Mouse (Mus musculus): ENCODE measurements around the gene Actr10. TPM values are rescaled to one million over a fixed set of nuclear protein-coding genes. Genes with fewer than 3 reads are reported as not detected.

Actr10 gene
- polyA plus RNA-seq, 1 experiment: 123 TPM

DNA sequence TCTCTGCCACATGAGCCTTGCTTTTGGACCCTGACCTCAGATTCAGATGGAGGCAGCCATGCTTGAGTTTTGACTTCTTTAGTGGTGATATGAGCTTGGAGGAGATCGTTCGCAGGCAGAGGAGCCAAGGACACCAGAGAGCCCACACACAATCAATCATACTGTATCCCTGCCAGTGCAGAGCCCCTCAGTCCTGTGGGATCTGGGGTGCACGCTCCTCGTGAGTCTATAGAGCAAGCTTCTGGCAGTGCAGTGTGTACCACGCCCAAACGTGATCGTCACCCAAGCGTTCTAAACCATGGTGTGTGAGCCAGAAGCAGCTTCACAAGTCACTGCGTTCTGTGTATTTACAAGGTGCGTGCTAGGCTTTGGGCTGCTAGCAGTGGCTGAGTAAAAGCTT lies 41.6 kb upstream of the Actr10 start:
- Histone ChIP-seq H3K36me3 (ENCODE audit: control insufficient read depth, insufficient read depth) (peaks cover 45% of the 10 kb centered on the region), H3K79me2 (ENCODE audit: control insufficient read depth, insufficient read depth) (no peaks in the 10 kb centered on the region), H3ac (ENCODE audit: control insufficient read depth, insufficient read length) (no peak overlapping the region), H3K27me3 (ENCODE audit: control insufficient read depth, insufficient read depth, insufficient read length) (no peaks in the 10 kb centered on the region), H3K4me2 (ENCODE audit: low read depth) (no peak overlapping the region), H3K4me3 (no peak overlapping the region)
- TF ChIP-seq E2F4 (IDR thresholded peaks at IDR 0.05; ENCODE audit: insufficient read depth) (no peak), MYOG (IDR thresholded peaks at IDR 0.05; ENCODE audit: control insufficient read depth in 1 of 3, insufficient read depth in 1 of 3, insufficient read length in 2 of 3, low read depth in 2 of 3) (no peak)

DNA sequence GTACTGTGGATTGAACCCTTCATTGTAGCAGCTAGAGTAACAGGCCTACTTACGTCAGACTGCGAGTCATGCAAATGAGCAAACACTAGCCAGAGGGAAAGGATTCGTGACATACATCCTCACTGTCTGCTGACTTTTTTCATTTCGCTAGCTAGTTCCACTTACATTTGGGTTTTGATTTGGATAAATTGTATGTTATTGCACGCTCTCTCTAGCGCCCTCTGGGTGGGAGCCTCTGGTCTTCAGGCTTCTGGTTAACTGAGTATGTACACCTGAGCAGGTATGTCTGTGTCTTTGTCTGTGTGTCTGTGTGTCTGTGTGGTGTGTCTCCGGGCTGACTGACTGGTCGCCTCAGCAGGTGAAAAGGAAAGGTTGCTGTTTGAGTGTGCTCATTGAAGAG lies 40.2 kb upstream of the Actr10 start:
- Histone ChIP-seq H3K79me2 (ENCODE audit: control insufficient read depth, insufficient read depth) (no peaks in the 10 kb centered on the region), H3ac (ENCODE audit: control insufficient read depth, insufficient read length) (no peak overlapping the region), H3K4me2 (ENCODE audit: low read depth) (no peak overlapping the region), H3K27me3 (ENCODE audit: control insufficient read depth, insufficient read depth, insufficient read length) (no peaks in the 10 kb centered on the region), H3K36me3 (ENCODE audit: control insufficient read depth, insufficient read depth) (peaks cover 34% of the 10 kb centered on the region), H3K4me3 (no peak overlapping the region)
- TF ChIP-seq POLR2AphosphoS2 (IDR thresholded peaks at IDR 0.05; ENCODE audit: insufficient read length, low read depth) (no peak), TCF3 (IDR thresholded peaks at IDR 0.05; ENCODE audit: insufficient read length, low read depth) (no peak), TCF12 (IDR thresholded peaks at IDR 0.05; ENCODE audit: insufficient read depth, poor library complexity, severe bottlenecking) (no peak), USF1 (IDR thresholded peaks at IDR 0.05; ENCODE audit: low read depth) (no peak), SRF (IDR thresholded peaks at IDR 0.05; ENCODE audit: control insufficient read depth, insufficient read length, low read depth) (no peak), CEBPB (IDR thresholded peaks at IDR 0.05; ENCODE audit: insufficient read depth, poor library complexity, severe bottlenecking) (no peak), MYOD1 (IDR thresholded peaks at IDR 0.05; ENCODE audit: control insufficient read depth in 1 of 3, insufficient read length in 2 of 3, low read depth in 2 of 3) (no peak), E2F4 (IDR thresholded peaks at IDR 0.05; ENCODE audit: insufficient read depth) (no peak), POLR2A (IDR thresholded peaks at IDR 0.05; ENCODE audit: insufficient read length, low read depth) (no peak), REST (IDR thresholded peaks at IDR 0.05; ENCODE audit: insufficient read depth, insufficient read length) (no peak), MAX (IDR thresholded peaks at IDR 0.05; ENCODE audit: low read depth) (no peak), MYOG (IDR thresholded peaks at IDR 0.05; ENCODE audit: control insufficient read depth in 1 of 3, insufficient read depth in 1 of 3, insufficient read length in 2 of 3, low read depth in 2 of 3) (no peak)

DNA sequence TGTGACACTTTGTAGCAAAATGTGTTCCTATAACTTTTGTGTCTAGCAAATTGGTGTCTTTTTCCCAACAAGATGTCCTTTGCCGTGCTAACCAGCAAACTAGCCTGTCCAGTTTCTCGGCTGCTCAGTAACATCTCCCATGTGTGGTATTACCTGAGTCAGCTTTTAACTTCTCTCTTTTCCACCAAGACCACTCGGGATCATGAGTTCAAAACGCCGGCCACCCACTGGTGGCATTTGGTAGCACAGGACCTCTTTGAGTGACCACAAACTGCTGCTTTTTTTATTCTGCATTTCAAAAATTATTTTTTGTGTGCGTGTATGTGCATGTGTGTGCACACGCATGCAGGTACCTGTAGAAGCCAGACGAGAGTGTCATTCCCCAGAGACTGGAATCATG lies 39.2 kb upstream of the Actr10 start:
- Histone ChIP-seq H3K4me2 (ENCODE audit: low read depth) (no peak overlapping the region), H3K27me3 (ENCODE audit: control insufficient read depth, insufficient read depth, insufficient read length) (no peaks in the 10 kb centered on the region), H3K79me2 (ENCODE audit: control insufficient read depth, insufficient read depth) (no peaks in the 10 kb centered on the region), H3K36me3 (ENCODE audit: control insufficient read depth, insufficient read depth) (peaks cover 34% of the 10 kb centered on the region), H3ac (ENCODE audit: control insufficient read depth, insufficient read length) (no peak overlapping the region), H3K4me3 (no peak overlapping the region)
- no peak for TF ChIP-seq MYOG (IDR thresholded peaks at IDR 0.05; ENCODE audit: control insufficient read depth in 1 of 3, insufficient read depth in 1 of 3, insufficient read length in 2 of 3, low read depth in 2 of 3)

DNA sequence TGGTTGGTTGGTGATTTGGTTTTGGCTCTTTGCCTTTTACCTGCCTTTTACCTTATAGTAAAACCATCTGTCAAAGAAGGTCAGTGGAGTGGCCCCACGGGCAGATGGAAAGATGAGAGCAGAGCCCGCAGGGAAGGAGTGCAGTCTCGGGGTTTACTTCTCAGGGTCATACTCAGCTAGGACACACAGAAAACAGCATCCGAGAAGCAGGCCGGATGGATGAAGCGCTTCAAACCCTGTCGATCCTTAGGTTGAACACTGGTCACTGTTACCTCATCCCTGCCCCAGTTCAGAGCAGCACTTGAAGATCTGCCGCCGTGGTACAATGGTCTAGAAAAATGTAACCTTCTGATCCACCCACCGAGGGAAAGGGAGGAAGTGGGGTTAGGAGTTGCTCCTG lies 33.2 kb upstream of the Actr10 start:
- H3K27me3 ChIP-seq (ENCODE audit: control insufficient read depth, insufficient read depth, insufficient read length): no peaks in the 10 kb centered on the region
- no peak overlapping the region for H3ac ChIP-seq (ENCODE audit: control insufficient read depth, insufficient read length)
- TF ChIP-seq MYOD1 (IDR thresholded peaks at IDR 0.05; ENCODE audit: control insufficient read depth in 1 of 3, insufficient read length in 2 of 3, low read depth in 2 of 3): no peak
- no peak for TF ChIP-seq TCF12 (IDR thresholded peaks at IDR 0.05; ENCODE audit: insufficient read depth, poor library complexity, severe bottlenecking)
- TF ChIP-seq POLR2AphosphoS2 (IDR thresholded peaks at IDR 0.05; ENCODE audit: insufficient read length, low read depth): no peak
- TF ChIP-seq REST (IDR thresholded peaks at IDR 0.05; ENCODE audit: insufficient read depth, insufficient read length): no peak
- TF ChIP-seq USF1 (IDR thresholded peaks at IDR 0.05; ENCODE audit: low read depth): no peak
- no peak for TF ChIP-seq CEBPB (IDR thresholded peaks at IDR 0.05; ENCODE audit: insufficient read depth, poor library complexity, severe bottlenecking)
- no peak for TF ChIP-seq E2F4 (IDR thresholded peaks at IDR 0.05; ENCODE audit: insufficient read depth)
- no peak for TF ChIP-seq TCF3 (IDR thresholded peaks at IDR 0.05; ENCODE audit: insufficient read length, low read depth)
- TF ChIP-seq MAX (IDR thresholded peaks at IDR 0.05; ENCODE audit: low read depth): no peak
- peaks cover 20% of the 10 kb centered on the region for H3K36me3 ChIP-seq (ENCODE audit: control insufficient read depth, insufficient read depth)
- no peak overlapping the region for H3K4me2 ChIP-seq (ENCODE audit: low read depth)
- no peak overlapping the region for H3K4me3 ChIP-seq
- no peaks in the 10 kb centered on the region for H3K79me2 ChIP-seq (ENCODE audit: control insufficient read depth, insufficient read depth)

DNA sequence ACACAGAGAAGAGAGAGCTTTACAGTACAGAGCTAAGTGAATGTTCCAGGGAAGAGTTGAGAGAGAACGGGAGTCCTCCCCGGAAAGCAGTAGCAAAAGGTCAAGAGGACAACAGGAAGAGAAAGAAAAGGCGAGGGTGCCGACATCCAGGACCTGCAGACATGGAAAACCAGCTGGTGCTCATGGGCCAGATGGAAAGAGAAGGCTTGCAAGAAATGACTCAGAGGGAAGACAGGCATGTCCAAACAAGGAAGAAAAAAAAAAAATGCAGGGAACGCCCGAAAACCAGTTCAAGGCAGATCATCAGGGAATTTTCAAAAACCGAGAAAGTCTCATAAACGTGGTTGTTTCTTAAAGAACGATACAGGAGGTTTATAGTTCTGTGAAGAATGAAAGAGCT lies 30.8 kb upstream of the Actr10 start:
- no peak for TF ChIP-seq TCF12 (IDR thresholded peaks at IDR 0.05; ENCODE audit: insufficient read depth, poor library complexity, severe bottlenecking)
- TF ChIP-seq MYOD1 (IDR thresholded peaks at IDR 0.05; ENCODE audit: control insufficient read depth in 1 of 3, insufficient read length in 2 of 3, low read depth in 2 of 3): peak in 1 of 3 experiments; percentile 18
- no peak for TF ChIP-seq MAX (IDR thresholded peaks at IDR 0.05; ENCODE audit: low read depth)
- Histone ChIP-seq H3ac (ENCODE audit: control insufficient read depth, insufficient read length) (no peak overlapping the region), H3K4me3 (no peak overlapping the region), H3K4me2 (ENCODE audit: low read depth) (peak overlapping the region; percentile 53), H3K36me3 (ENCODE audit: control insufficient read depth, insufficient read depth) (peaks cover 13% of the 10 kb centered on the region), H3K79me2 (ENCODE audit: control insufficient read depth, insufficient read depth) (no peaks in the 10 kb centered on the region), H3K27me3 (ENCODE audit: control insufficient read depth, insufficient read depth, insufficient read length) (no peaks in the 10 kb centered on the region)

DNA sequence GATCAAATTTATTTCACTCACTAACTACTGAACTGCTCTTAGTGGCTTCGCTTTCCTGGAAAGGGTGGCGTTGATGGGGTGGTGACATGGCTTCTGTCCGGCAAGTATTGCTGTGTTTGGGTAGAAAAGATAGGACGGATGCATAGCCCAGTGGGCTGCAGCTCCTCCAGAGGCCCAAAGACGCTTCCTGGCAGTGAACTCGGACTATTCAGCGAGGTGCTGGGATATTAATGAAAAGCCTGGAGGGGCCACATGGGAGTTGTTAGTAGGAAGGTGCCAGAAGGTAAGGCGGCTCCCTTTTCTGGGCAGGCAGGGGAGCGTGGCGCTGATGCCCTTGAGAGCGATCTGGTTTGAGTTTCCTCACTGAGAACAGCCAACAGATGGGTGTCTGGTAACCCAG lies 30.0 kb upstream of the Actr10 start:
- no peak for TF ChIP-seq E2F4 (IDR thresholded peaks at IDR 0.05; ENCODE audit: insufficient read depth)
- no peak for TF ChIP-seq SRF (IDR thresholded peaks at IDR 0.05; ENCODE audit: control insufficient read depth, insufficient read length, low read depth)
- TF ChIP-seq MYOG (IDR thresholded peaks at IDR 0.05; ENCODE audit: control insufficient read depth in 1 of 3, insufficient read depth in 1 of 3, insufficient read length in 2 of 3, low read depth in 2 of 3): no peak
- no peak for TF ChIP-seq TCF12 (IDR thresholded peaks at IDR 0.05; ENCODE audit: insufficient read depth, poor library complexity, severe bottlenecking)
- TF ChIP-seq POLR2A (IDR thresholded peaks at IDR 0.05; ENCODE audit: insufficient read length, low read depth): no peak
- TF ChIP-seq USF1 (IDR thresholded peaks at IDR 0.05; ENCODE audit: low read depth): no peak
- TF ChIP-seq MAX (IDR thresholded peaks at IDR 0.05; ENCODE audit: low read depth): no peak
- no peak for TF ChIP-seq MYOD1 (IDR thresholded peaks at IDR 0.05; ENCODE audit: control insufficient read depth in 1 of 3, insufficient read length in 2 of 3, low read depth in 2 of 3)
- no peak for TF ChIP-seq TCF3 (IDR thresholded peaks at IDR 0.05; ENCODE audit: insufficient read length, low read depth)
- no peak for TF ChIP-seq POLR2AphosphoS2 (IDR thresholded peaks at IDR 0.05; ENCODE audit: insufficient read length, low read depth)
- TF ChIP-seq CEBPB (IDR thresholded peaks at IDR 0.05; ENCODE audit: insufficient read depth, poor library complexity, severe bottlenecking): no peak
- no peak for TF ChIP-seq REST (IDR thresholded peaks at IDR 0.05; ENCODE audit: insufficient read depth, insufficient read length)
- Histone ChIP-seq H3K36me3 (ENCODE audit: control insufficient read depth, insufficient read depth) (peaks cover 9% of the 10 kb centered on the region), H3ac (ENCODE audit: control insufficient read depth, insufficient read length) (no peak overlapping the region), H3K4me2 (ENCODE audit: low read depth) (no peak overlapping the region), H3K4me3 (no peak overlapping the region), H3K27me3 (ENCODE audit: control insufficient read depth, insufficient read depth, insufficient read length) (no peaks in the 10 kb centered on the region), H3K79me2 (ENCODE audit: control insufficient read depth, insufficient read depth) (no peaks in the 10 kb centered on the region)

All from myocyte (in vitro differentiated cells).